Mouse (Mus musculus) midbrain, embryonic 14.5 days (tissue): ENCODE measurements around the gene Arhgap44. TPM values are rescaled to one million over a fixed set of nuclear protein-coding genes. Genes with fewer than 3 reads are reported as not detected.

ENCODE experiments used
- ATAC-seq: fragments of 200-750 bp; cut with Nextera tagmentation; 2 replicates; pipeline ENCODE4 v1.8.0; 2017; ENCODE audit warnings: moderate number of reproducible peaks, moderate library complexity; ENCODE audit not compliant: low FRiP score, low TSS enrichment
- DNase-seq: peaks from one replicate; pipeline ENCODE4 v3.0.0-alpha.2; 2015
- H3K27ac ChIP-seq: fragments of 300-500 bp; sonication (generic); replicated peaks from 2 replicates; pipeline ENCODE4 v1.5.1; 2014; ENCODE audit warnings: mild to moderate bottlenecking, low read depth, low read length, moderate library complexity
- H3K27me3 ChIP-seq: fragments of 300-500 bp; sonication (generic); 2 replicates; pipeline ENCODE4 v1.6.1; 2014; ENCODE audit warnings: low read length, control low read depth, mixed read lengths; ENCODE audit not compliant: control insufficient read depth, insufficient read depth
- H3K36me3 ChIP-seq: fragments of 300-500 bp; sonication (generic); 2 replicates; pipeline ENCODE4 v1.6.1; 2014; ENCODE audit warnings: low read length, control low read depth; ENCODE audit not compliant: control insufficient read depth, insufficient read depth
- H3K4me1 ChIP-seq: fragments of 300-500 bp; sonication (generic); 2 replicates; pipeline ENCODE4 v1.6.1; 2014; ENCODE audit warnings: mild to moderate bottlenecking, antibody characterized with exemption, low read length, control low read depth; ENCODE audit not compliant: control insufficient read depth, insufficient read depth
- H3K4me2 ChIP-seq: fragments of 300-500 bp; sonication (generic); 2 replicates; pipeline ENCODE4 v1.6.1; 2014; ENCODE audit warnings: mild to moderate bottlenecking, low read length, moderate library complexity
- H3K4me3 ChIP-seq: fragments of 300-500 bp; sonication (generic); replicated peaks from 2 replicates; pipeline ENCODE4 v1.5.1; 2014; ENCODE audit warnings: low read depth, low read length
- H3K9ac ChIP-seq: fragments of 300-500 bp; sonication (generic); replicated peaks from 2 replicates; pipeline ENCODE4 v1.6.1; 2014; ENCODE audit warnings: mild to moderate bottlenecking, low read length, moderate library complexity
- H3K9me3 ChIP-seq: fragments of 300-500 bp; sonication (generic); 2 replicates; pipeline ENCODE4 v1.6.1; 2016; ENCODE audit warnings: low read length, control low read depth, mixed read lengths; ENCODE audit not compliant: control insufficient read depth
- WGBS: fragments of 180-500 bp; shearing (Covaris S2); extraction: QIAGEN DNeasy Blood & Tissue Kit; methylation state at CpG from one replicate; pipeline ENCODE4 v1.1.7; 2014; 5-methylcytosine and 5-hydroxymethylcytosine counted together
- polyA plus RNA-seq: library from polyadenylated mRNA; unstranded; fragments of >200 nt; fragmentation: Nextera tagmentation; extraction: Ambion mirVana; gene quantifications from 2 replicates; pipeline ENCODE4 v1.2.1, GENCODE M21; 2014

Arhgap44 gene
- polyA plus RNA-seq, 1 experiment from 2014 or later: 13.0 TPM

GRCm38 (mm10) chr11:65126566-65126965 is 36.2 kb downstream of the Arhgap44 start:
- Histone ChIP-seq H3K9me3 (0 out of 2 replicates have a peak, but pooled peaks cover 2% of the 10 kb centered on the region), H3K4me2 (no peak overlapping the region), H3K9ac (peak overlapping the region; percentile 23; the same call in 1 of the 2 replicates), H3K27me3 (no peaks in the 10 kb centered on the region), H3K36me3 (no peaks in the 10 kb centered on the region), H3K4me1 (peaks cover 21% of the 10 kb centered on the region), H3K4me3 (no peak overlapping the region), H3K27ac (peak overlapping the region; percentile 55; the same call in 1 of the 2 replicates)
- whole genome bisulfite sequencing: 40% methylated on average over 9 of the region's 9 CpGs
- ATAC-seq: no peak
- peak; percentile 42 for DNase-seq

DNA sequence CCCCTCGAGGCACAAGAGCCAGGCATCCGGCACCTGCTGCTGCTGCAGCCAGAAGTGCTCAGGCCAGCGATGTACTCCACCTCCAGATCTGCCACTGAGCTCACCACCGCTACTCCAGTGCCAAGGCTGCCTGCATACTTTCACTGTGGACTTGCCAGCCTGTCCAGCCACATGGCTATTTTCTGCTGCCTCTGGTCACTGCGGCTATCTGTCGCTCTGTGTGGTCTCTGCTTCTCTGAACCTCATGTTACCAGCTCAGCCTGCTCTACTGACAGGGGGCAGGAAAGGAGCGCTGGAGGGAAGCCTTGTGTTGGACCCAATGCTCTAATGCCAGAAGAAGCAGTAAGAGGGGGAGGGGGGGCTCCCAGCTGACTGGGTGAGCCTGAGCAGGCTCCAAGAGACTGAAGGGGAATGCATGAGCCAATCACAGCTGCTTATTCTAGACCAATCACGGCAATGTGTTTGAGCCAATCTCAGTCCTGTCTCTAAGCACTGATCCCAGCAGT is 37.8 kb downstream of the Arhgap44 start:
- Histone ChIP-seq H3K27me3 (no peaks in the 10 kb centered on the region), H3K4me2 (peak overlapping the region; percentile 8; the same call in 1 of the 2 replicates), H3K27ac (0 out of 2 replicates have a peak overlapping the region, but pooled peaks have one; percentile 22), H3K36me3 (no peaks in the 10 kb centered on the region), H3K9ac (no peak overlapping the region), H3K9me3 (no peaks in the 10 kb centered on the region), H3K4me3 (no peak overlapping the region), H3K4me1 (peaks cover 21% of the 10 kb centered on the region)
- 57% methylated on average over 8 of the region's 8 CpGs for WGBS
- ATAC-seq (peak; percentile 86; the same call in 1 of the 2 replicates), DNase-seq (peak; percentile 74)

- peaks cover 5% of the 10 kb centered on the region; the same call in 1 of the 2 replicates for H3K4me1 ChIP-seq
- H3K27ac ChIP-seq: no peak overlapping the region
- no peak overlapping the region for H3K4me2 ChIP-seq
- H3K9me3 ChIP-seq: no peaks in the 10 kb centered on the region
- H3K4me3 ChIP-seq: no peak overlapping the region
- H3K36me3 ChIP-seq: no peaks in the 10 kb centered on the region
- WGBS: 72% methylated on average over 4 of the region's 4 CpGs
- DNase-seq: no peak
- no peak overlapping the region for H3K9ac ChIP-seq
- ATAC-seq: no peak
- no peaks in the 10 kb centered on the region for H3K27me3 ChIP-seq
Measured at GRCm38 (mm10) chr11:65120276-65120675, 42.5 kb downstream of the Arhgap44 start.

DNA sequence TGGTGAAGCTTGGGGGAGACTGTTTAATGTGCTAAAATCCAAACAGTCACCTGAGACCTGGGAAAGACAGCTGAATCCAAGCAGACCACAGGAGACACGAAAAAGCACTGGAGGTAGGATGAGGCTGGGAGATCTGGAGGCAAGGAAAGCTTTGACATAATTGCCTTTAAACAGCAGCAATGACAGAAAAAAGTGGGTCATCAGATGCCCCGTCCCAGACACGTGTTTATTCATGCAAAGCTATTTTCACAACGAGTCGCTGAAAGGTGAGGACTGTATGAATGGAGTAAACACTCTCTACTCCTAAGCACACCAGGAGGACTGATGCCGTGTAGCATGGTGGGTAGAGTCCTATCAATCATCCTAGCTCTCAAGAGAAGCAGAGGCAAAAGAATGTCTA is 47.0 kb downstream of the Arhgap44 start:
- ATAC-seq (no peak), DNase-seq (no peak)
- Histone ChIP-seq H3K36me3 (no peaks in the 10 kb centered on the region), H3K27ac (no peak overlapping the region), H3K4me1 (peaks cover 7% of the 10 kb centered on the region; the same call in 1 of the 2 replicates), H3K27me3 (no peaks in the 10 kb centered on the region), H3K9ac (no peak overlapping the region), H3K4me2 (no peak overlapping the region), H3K4me3 (no peak overlapping the region), H3K9me3 (no peaks in the 10 kb centered on the region)
- WGBS: 87% methylated on average over 6 of the region's 6 CpGs

DNA sequence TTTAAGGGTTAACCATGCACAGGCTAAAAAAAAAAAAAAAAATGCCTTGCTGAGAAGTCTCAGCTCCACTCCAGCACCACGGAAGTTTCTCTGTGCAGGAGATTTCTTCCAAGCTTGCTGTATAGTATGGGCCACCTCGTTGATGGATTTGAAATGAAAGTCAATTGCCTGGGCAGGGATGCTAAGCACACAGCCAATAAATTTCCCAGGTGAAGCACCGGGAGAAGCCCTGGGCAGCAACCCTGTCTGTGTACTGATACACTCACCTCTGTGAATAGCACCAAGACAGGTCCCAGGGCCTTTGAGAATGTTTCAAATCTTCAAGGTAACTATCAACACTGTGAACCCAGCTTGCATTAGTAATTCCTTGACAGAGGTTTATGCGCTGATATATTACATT is 50.7 kb downstream of the Arhgap44 start:
- no peaks in the 10 kb centered on the region for H3K36me3 ChIP-seq
- no peak overlapping the region for H3K9ac ChIP-seq
- H3K4me3 ChIP-seq: no peak overlapping the region
- no peaks in the 10 kb centered on the region for H3K27me3 ChIP-seq
- no peak for DNase-seq
- peaks cover 7% of the 10 kb centered on the region; the same call in 1 of the 2 replicates for H3K4me1 ChIP-seq
- no peak overlapping the region for H3K27ac ChIP-seq
- WGBS: 54% methylated on average over 4 of the region's 4 CpGs
- H3K9me3 ChIP-seq: no peaks in the 10 kb centered on the region
- H3K4me2 ChIP-seq: no peak overlapping the region
- no peak for ATAC-seq

- DNase-seq: peak; percentile 31
- ATAC-seq: no peak
- WGBS: 56% methylated on average over 5 of the region's 5 CpGs
- no peaks in the 10 kb centered on the region for H3K36me3 ChIP-seq
- H3K9me3 ChIP-seq: no peaks in the 10 kb centered on the region
- H3K4me1 ChIP-seq: peaks cover 7% of the 10 kb centered on the region; the same call in 1 of the 2 replicates
- H3K27ac ChIP-seq: no peak overlapping the region
- no peak overlapping the region for H3K9ac ChIP-seq
- H3K4me2 ChIP-seq: no peak overlapping the region
- no peaks in the 10 kb centered on the region for H3K27me3 ChIP-seq
- no peak overlapping the region for H3K4me3 ChIP-seq
Measured at GRCm38 (mm10) chr11:65111651-65112050, 51.1 kb downstream of the Arhgap44 start.

- 0 out of 2 replicates have a peak overlapping the region, but pooled peaks have one; percentile 23 for H3K9ac ChIP-seq
- peaks cover 7% of the 10 kb centered on the region; the same call in 1 of the 2 replicates for H3K4me1 ChIP-seq
- ATAC-seq: no peak
- H3K36me3 ChIP-seq: no peaks in the 10 kb centered on the region
- DNase-seq: peak; percentile 19
- H3K4me2 ChIP-seq: no peak overlapping the region
- H3K27ac ChIP-seq: no peak overlapping the region
- WGBS: 24% methylated on average over 10 of the region's 10 CpGs
- H3K4me3 ChIP-seq: no peak overlapping the region
- no peaks in the 10 kb centered on the region for H3K27me3 ChIP-seq
- no peaks in the 10 kb centered on the region for H3K9me3 ChIP-seq
Measured at GRCm38 (mm10) chr11:65110058-65110457, 52.7 kb downstream of the Arhgap44 start.

GRCm38 (mm10) chr11:65107734-65108171 is 55.0 kb downstream of the Arhgap44 start:
- ATAC-seq: no peak
- H3K36me3 ChIP-seq: no peaks in the 10 kb centered on the region
- no peaks in the 10 kb centered on the region for H3K9me3 ChIP-seq
- H3K4me2 ChIP-seq: no peak overlapping the region
- H3K4me3 ChIP-seq: no peak overlapping the region
- no peaks in the 10 kb centered on the region for H3K27me3 ChIP-seq
- H3K27ac ChIP-seq: no peak overlapping the region
- no peak overlapping the region for H3K9ac ChIP-seq
- WGBS: 65% methylated on average over 5 of the region's 5 CpGs
- peaks cover 7% of the 10 kb centered on the region; the same call in 1 of the 2 replicates for H3K4me1 ChIP-seq
- peak; percentile 68 for DNase-seq

DNA sequence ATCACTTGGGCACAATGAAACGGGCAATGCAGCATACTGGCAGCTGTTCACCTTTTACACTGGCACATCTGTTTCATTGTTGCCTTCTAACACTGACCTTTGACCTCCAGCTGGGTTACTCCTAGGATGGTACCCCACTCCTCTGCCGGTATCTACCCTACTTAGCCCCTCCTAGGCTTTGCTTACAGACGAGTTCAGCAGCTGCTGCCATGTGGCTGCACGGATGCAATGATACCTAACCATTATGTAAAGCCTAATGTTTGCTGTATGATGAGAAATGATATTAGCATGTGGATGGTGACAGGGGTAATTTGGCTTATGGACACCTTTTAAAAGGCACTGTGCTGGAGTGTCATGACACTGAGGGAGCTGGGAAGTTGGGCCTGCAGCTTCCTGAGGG is 55.6 kb downstream of the Arhgap44 start:
- Histone ChIP-seq H3K4me3 (no peak overlapping the region), H3K9me3 (no peaks in the 10 kb centered on the region), H3K27ac (no peak overlapping the region), H3K9ac (no peak overlapping the region), H3K36me3 (no peaks in the 10 kb centered on the region), H3K4me1 (peaks cover 6% of the 10 kb centered on the region; the same call in 1 of the 2 replicates), H3K27me3 (no peaks in the 10 kb centered on the region), H3K4me2 (no peak overlapping the region)
- no peak for DNase-seq
- no peak for ATAC-seq
- WGBS: 81% methylated on average over 4 of the region's 4 CpGs
